ENCODE assay signal across 8 mouse cellular contexts in the genomic region with DNA sequence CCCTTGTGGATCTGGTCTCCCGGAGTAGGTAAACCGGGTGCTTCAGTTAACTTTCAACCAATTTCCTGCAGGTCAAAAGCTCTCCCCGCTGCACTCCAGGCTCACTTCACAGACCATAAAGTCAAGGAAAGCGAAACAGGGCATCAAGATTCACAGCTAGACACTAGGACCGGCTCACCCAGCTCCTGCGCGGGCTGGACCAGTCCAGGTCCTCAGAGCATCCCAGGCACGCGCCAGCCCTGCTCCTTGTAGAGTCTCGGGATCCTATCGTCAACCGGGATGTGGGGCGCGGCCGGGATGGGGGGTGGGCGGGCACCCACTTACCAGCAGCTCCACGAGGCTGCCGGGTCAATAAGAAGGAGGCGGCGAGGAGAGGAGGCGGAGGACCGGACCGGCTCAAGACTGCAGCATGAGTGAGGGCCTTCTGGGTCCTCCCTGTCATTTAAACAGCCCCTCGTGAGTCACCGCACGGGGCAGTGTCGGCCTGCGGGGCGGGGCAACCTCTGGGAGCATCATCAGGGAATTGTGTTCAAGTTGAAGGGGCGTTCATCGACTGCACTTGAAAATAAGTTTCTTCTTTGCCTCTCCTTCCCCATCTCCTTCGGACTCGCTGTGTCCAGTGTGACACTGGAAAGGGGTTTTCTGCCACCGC. TPM values are rescaled to one million over a fixed set of nuclear protein-coding genes. Genes with fewer than 3 reads are reported as not detected.
DNase-seq lines count a peak whose midpoint lies in the region; ATAC-seq and TF ChIP-seq lines count a peak whose summit lies in the region.

TSS of gene Lrrc15 (minus strand) at position 413 of the 652 bp plus-strand sequence.

- H3K9ac ChIP-seq in ES-E14 (ENCODE audit: insufficient read depth, low read depth, low read length, poor library complexity, severe bottlenecking): no peak within 1 kb of the TSS
- no peak within 1 kb of the TSS for H3K9ac ChIP-seq in liver, embryonic 12.5 days

- in situ Hi-C loops in ES-E14 (cut with MboI; ENCODE audit: low sequenced_read_pairs in 2 of 2, unreplicated experiment in 2 of 2): no loop called here

- peaks cover 0 to 39% of the 10 kb centered on the region in 2 experiments; a peak in 2 of 4 replicates for H3K4me1 ChIP-seq in ES-E14 (ENCODE audit: control insufficient read depth in 2 of 2, insufficient read depth in 2 of 2, low read length in 2 of 2, poor library complexity in 1 of 2)
- H3K4me1 ChIP-seq in liver, embryonic 12.5 days: peaks cover 13% of the 10 kb centered on the region; the same call in 1 of the 2 replicates

- peak within 1 kb of the TSS; percentile 41 for H3K4me2 ChIP-seq in liver, embryonic 12.5 days

- peak; percentile 26 for DNase-seq in adrenal gland, adult 2 months
- no peak for DNase-seq in adrenal gland, postnatal 4 days (ENCODE audit: low spot score in 2 of 2)
- no peak for DNase-seq in ES-E14 (ENCODE audit: low read depth, low spot score)
- peak; percentile 40 for DNase-seq in forelimb bud, embryonic 11.5 days (ENCODE audit: low read depth, low spot score)
- peak; percentile 25 for DNase-seq in splenic B cell, adult 2 months (ENCODE audit: low read depth, low spot score)
- DNase-seq in urinary bladder, postnatal 10 days (ENCODE audit: low spot score): no peak

- H3K36me3 ChIP-seq in ES-E14 (ENCODE audit: control insufficient read depth, insufficient read depth, low read length, poor library complexity, severe bottlenecking): no peaks in the 10 kb centered on the region
- H3K36me3 ChIP-seq in liver, embryonic 12.5 days: no peaks in the 10 kb centered on the region
- no peaks in the 10 kb centered on the region for H3K36me3 ChIP-seq in splenic B cell, adult 2 months (ENCODE audit: control insufficient read depth, insufficient read depth, low read length, poor library complexity, severe bottlenecking)

- no peak for ATAC-seq in liver, embryonic 12.5 days
- ATAC-seq in megakaryocyte-erythroid progenitor cell, adult 5-6 weeks (replicated peaks; ENCODE audit: low FRiP score, low TSS enrichment, poor library complexity, severe bottlenecking): no peak

- peak within 1 kb of the TSS; percentile 23 to 52; a peak in 3 of 4 replicates for H3K4me3 ChIP-seq in ES-E14 (ENCODE audit: insufficient read depth in 1 of 2, low read depth in 1 of 2, low read length in 2 of 2, poor library complexity in 1 of 2, severe bottlenecking in 1 of 2)
- H3K4me3 ChIP-seq in liver, embryonic 12.5 days: peak within 1 kb of the TSS; percentile 19

- H3K27me3 ChIP-seq in liver, embryonic 12.5 days (replicated peaks): peaks cover 80% of the 10 kb centered on the region
- no peaks in the 10 kb centered on the region for H3K27me3 ChIP-seq in splenic B cell, adult 2 months (ENCODE audit: control insufficient read depth, insufficient read depth, low read length, poor library complexity, severe bottlenecking)

- whole genome bisulfite sequencing in liver, embryonic 12.5 days (ENCODE audit: insufficient replicate concordance): 9% methylated on average over 34 of the region's 34 CpGs

- no peak within 1 kb of the TSS for H3K27ac ChIP-seq in ES-E14 (ENCODE audit: insufficient read depth, low read depth, low read length, poor library complexity, severe bottlenecking)
- H3K27ac ChIP-seq in liver, embryonic 12.5 days: no peak within 1 kb of the TSS

- no peaks in the 10 kb centered on the region for H3K9me3 ChIP-seq in ES-E14 (ENCODE audit: control insufficient read depth, insufficient read depth, low read depth, low read length)
- no peaks in the 10 kb centered on the region for H3K9me3 ChIP-seq in liver, embryonic 12.5 days (replicated peaks)

TF ChIP-seq in ES-E14, 5 proteins besides CTCF, POLR2A, EP300 and RAD21:
- no peak for TF ChIP-seq ZC3H11A (IDR thresholded peaks at IDR 0.05; ENCODE audit: borderline replicate concordance, low read depth, low read length)
- no peak for TF ChIP-seq CHD2 (IDR thresholded peaks at IDR 0.05; ENCODE audit: low read depth, low read length)
- no peak for TF ChIP-seq ZNF384 (IDR thresholded peaks at IDR 0.05; ENCODE audit: low read depth, low read length)
- TF ChIP-seq MAFK (IDR thresholded peaks at IDR 0.05; ENCODE audit: insufficient read depth, low read depth, low read length): no peak
- no peak for TF ChIP-seq HCFC1 (IDR thresholded peaks at IDR 0.05; ENCODE audit: borderline replicate concordance, insufficient read depth, low read length)
TF ChIP-seq in ES-E14: peak in this region for 0.

RNA-seq across cellular contexts. Expression of gene Lrrc15, which starts in this region (rescaled TPM):
- under 1 TPM in 1 of 2 experiments, not detected in 1; 0.06 TPM for total RNA-seq in adrenal gland, adult 2 months (2021)
- 0.02 TPM in 2 replicates for polyA plus RNA-seq in adrenal gland, adult 2 months (2012; rRNA removed)
- total RNA-seq in adrenal gland, postnatal 4 days (2021): under 1 TPM; 0.34 to 0.54 TPM
- total RNA-seq in ES-E14 (2012; rRNA removed): 1.8 TPM in 2 replicates
- polyA plus RNA-seq in liver, embryonic 12.5 days (2016; fragmentation: Nextera tagmentation; extraction: Ambion mirVana): 0.02 TPM in 1 of 2 replicates, not detected in the other
- not detected in 2 replicates for total RNA-seq in megakaryocyte-erythroid progenitor cell, adult 5-6 weeks (2014; fragmentation: Nextera tagmentation)
- total RNA-seq in megakaryocyte-erythroid progenitor cell, adult 5-6 weeks (2017): not detected in 2 replicates

Comparison
In these comparisons a context has a peak if more than half of its experiments do, and no peak if none do; other contexts are left out.
1. Peak in DNase-seq in adrenal gland, adult 2 months; RNA of the gene not detected or under 1 TPM.
2. DNase-seq: peak in forelimb bud, embryonic 11.5 days (single experiment) and splenic B cell, adult 2 months (single experiment); none in adrenal gland, postnatal 4 days (0 of 2), ES-E14 (single experiment) and urinary bladder, postnatal 10 days (single experiment).